Mouse (Mus musculus) cerebellum, adult 2 months (tissue): ENCODE data around the gene Adcy10. TPM values are rescaled to one million over a fixed set of nuclear protein-coding genes. Genes with fewer than 3 reads are reported as not detected.

ENCODE experiments used
- DNase-seq, 2 experiments: peaks; one replicate each; pipeline ENCODE4 v3.0.0; 2021
- H3K27ac ChIP-seq: fragments of 200-500 bp; 2 replicates; pipeline ENCODE4 v1.5.1; 2012; ENCODE audit warnings: low read length, control low read depth, inconsistent platforms; ENCODE audit not compliant: insufficient read depth
- H3K27me3 ChIP-seq: fragments of 200-500 bp; 2 replicates; pipeline ENCODE4 v1.6.1; 2012; ENCODE audit warnings: inconsistent platforms, mild to moderate bottlenecking, low read length, moderate library complexity; ENCODE audit not compliant: control insufficient read depth, insufficient read depth
- H3K4me1 ChIP-seq: fragments of 200-500 bp; 2 replicates; pipeline ENCODE4 v1.6.1; 2011; ENCODE audit warnings: low read length; ENCODE audit not compliant: control insufficient read depth, insufficient read depth
- H3K4me3 ChIP-seq: fragments of 200-500 bp; replicated peaks from 2 replicates; pipeline ENCODE3; 2011; ENCODE audit warnings: mild to moderate bottlenecking, low read depth, low read length, control low read depth; ENCODE audit not compliant: insufficient read depth
- CTCF ChIP-seq: fragments of 200-500 bp; IDR thresholded peaks from 2 replicates; pipeline ENCODE4 v1.5.1; 2011; ENCODE audit warnings: low read depth, mild to moderate bottlenecking, control low read depth, low read length, moderate library complexity, borderline replicate concordance; ENCODE audit not compliant: insufficient read depth
- POLR2A ChIP-seq: fragments of 200-500 bp; IDR thresholded peaks from 2 replicates; pipeline ENCODE4 v1.6.1; 2011; ENCODE audit warnings: low read length, control low read depth, borderline replicate concordance; ENCODE audit not compliant: insufficient read depth
- WGBS: fragments of 180-500 bp; shearing (Covaris S2); methylation state at CpG from one replicate; pipeline ENCODE4 v1.1.7; 2018; 5-methylcytosine and 5-hydroxymethylcytosine counted together
- polyA plus RNA-seq: library from polyadenylated mRNA; depleted of rRNA; stranded (reverse); fragments of >200 nt; gene quantifications from 2 replicates; pipeline ENCODE4 v1.2.3, GENCODE M21; 2012; rRNA removed

Adcy10 gene
- 0.22 and 0.28 TPM in 2 replicates for polyA plus RNA-seq

GRCm38 (mm10) chr1:165484688-165485233 lies at the start of gene Adcy10:
TSS of gene Adcy10 (plus strand) at chr1:165485183.
- Histone ChIP-seq H3K4me1 (no peaks in the 10 kb centered on the region), H3K4me3 (no peak within 1 kb of the TSS), H3K27ac (no peak within 1 kb of the TSS), H3K27me3 (no peaks in the 10 kb centered on the region)
- WGBS, result 88% methylated on average over 8 of the region's 8 CpGs
- TF ChIP-seq CTCF, result no peak
- no peak for TF ChIP-seq POLR2A
- DNase-seq, result no peak

GRCm38 (mm10) chr1:165438289-165439021 lies 46.5 kb upstream of the Adcy10 start:
- Histone ChIP-seq H3K27ac (no peak overlapping the region), H3K27me3 (no peaks in the 10 kb centered on the region), H3K4me1 (no peaks in the 10 kb centered on the region; the same call in 1 of the 2 replicates), H3K4me3 (no peak overlapping the region)
- DNase-seq, result no peak
- TF ChIP-seq CTCF (no peak), POLR2A (no peak)
- WGBS, result 93% methylated on average over 1 of the region's 1 CpGs

- Histone ChIP-seq H3K4me1 (no peaks in the 10 kb centered on the region; the same call in 1 of the 2 replicates), H3K4me3 (no peak overlapping the region), H3K27me3 (no peaks in the 10 kb centered on the region), H3K27ac (no peak overlapping the region)
- TF ChIP-seq POLR2A (no peak), CTCF (no peak)
- no peak for DNase-seq
- WGBS, result 71% methylated on average over 3 of the region's 3 CpGs
Observed at GRCm38 (mm10) chr1:165440788-165441187, 44.2 kb upstream of the Adcy10 start.

GRCm38 (mm10) chr1:165441201-165441600 lies 43.8 kb upstream of the Adcy10 start:
- H3K4me3 ChIP-seq, result no peak overlapping the region
- no peaks in the 10 kb centered on the region for H3K27me3 ChIP-seq
- DNase-seq, result no peak
- no peak overlapping the region for H3K27ac ChIP-seq
- TF ChIP-seq CTCF (no peak), POLR2A (no peak)
- no peaks in the 10 kb centered on the region; the same call in 1 of the 2 replicates for H3K4me1 ChIP-seq

- no peak for TF ChIP-seq POLR2A
- TF ChIP-seq CTCF, result no peak
- no peak for DNase-seq
- 75% methylated on average over 3 of the region's 3 CpGs for WGBS
- no peak overlapping the region for H3K27ac ChIP-seq
- no peak overlapping the region for H3K4me3 ChIP-seq
- no peaks in the 10 kb centered on the region for H3K27me3 ChIP-seq
- no peaks in the 10 kb centered on the region; the same call in 1 of the 2 replicates for H3K4me1 ChIP-seq
Observed at GRCm38 (mm10) chr1:165441719-165442118, 43.3 kb upstream of the Adcy10 start.

- Histone ChIP-seq H3K27me3 (no peaks in the 10 kb centered on the region), H3K27ac (no peak overlapping the region), H3K4me3 (peak overlapping the region; percentile 92), H3K4me1 (no peaks in the 10 kb centered on the region)
- DNase-seq, result no peak
- 20% methylated on average over 7 of the region's 7 CpGs for WGBS
- TF ChIP-seq CTCF (no peak), POLR2A (no peak)
Observed at GRCm38 (mm10) chr1:165459041-165459502, 25.9 kb upstream of the Adcy10 start.

- Histone ChIP-seq H3K4me1 (no peaks in the 10 kb centered on the region), H3K4me3 (peak overlapping the region; percentile 92), H3K27ac (peak overlapping the region; percentile 44), H3K27me3 (no peaks in the 10 kb centered on the region)
- WGBS, result under 1% methylated on average over 60 of the region's 60 CpGs
- TF ChIP-seq POLR2A, result no peak
- no peak for TF ChIP-seq CTCF
- DNase-seq, result peak; percentile 70 to 72
Observed at GRCm38 (mm10) chr1:165459503-165460181, 25.3 kb upstream of the Adcy10 start.

GRCm38 (mm10) chr1:165460360-165460800 lies 24.6 kb upstream of the Adcy10 start, which contains the start of the genes Dcaf6 and Mpc2:
TSS of gene Dcaf6 (minus strand) at chr1:165460475.
TSS of gene Mpc2 (plus strand) at chr1:165460637.
- Histone ChIP-seq H3K27ac (peak within 1 kb of the TSS; percentile 90), H3K27me3 (no peaks in the 10 kb centered on the region)
- under 1% methylated on average over 37 of the region's 37 CpGs for WGBS

More at GRCm38 (mm10) chr1:165460360-165460800, 24.6 kb upstream of the Adcy10 start, which contains the start of the genes Dcaf6 and Mpc2:
- TF ChIP-seq POLR2A (peak; percentile 65; the same call in 1 of the 2 replicates), CTCF (no peak)
- Histone ChIP-seq H3K4me3 (peak within 1 kb of the TSS; percentile 92), H3K4me1 (no peaks in the 10 kb centered on the region)
- peak; percentile 99 to 100 for DNase-seq
